In the genomic region with DNA sequence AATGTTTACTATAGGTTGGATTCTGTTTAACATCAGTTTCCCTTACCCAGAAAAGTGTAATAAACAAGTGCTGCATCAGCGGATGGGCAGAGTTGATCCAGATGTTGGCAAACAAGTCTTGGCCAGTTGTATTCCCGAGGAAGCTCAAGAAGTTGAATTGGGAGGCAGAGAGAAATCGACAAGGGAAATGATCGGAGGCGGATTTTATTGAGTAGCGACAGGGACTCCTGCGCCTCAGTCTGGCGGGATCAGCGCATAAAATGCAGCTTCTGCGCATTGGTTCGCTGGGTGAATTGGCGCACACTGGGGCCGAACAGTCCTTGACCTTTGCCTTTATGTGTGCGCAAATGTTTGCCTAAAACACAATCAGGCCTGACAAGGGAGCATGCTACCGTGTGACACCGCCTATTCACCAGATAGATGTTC, we compare ENCODE assay signal across 13 mouse cellular contexts. TPM values are rescaled to one million over a fixed set of nuclear protein-coding genes. Genes with fewer than 3 reads are reported as not detected.
A peak's percentile ranks its signal among the peaks of the same experiment; 100 is the strongest.
DNase-seq lines count a peak whose midpoint lies in the region; ATAC-seq and TF ChIP-seq lines count a peak whose summit lies in the region.
"Had no signal": no experiment of that assay in that cellular context is flagged by ENCODE, and none has a peak within 500 bp of the region (broad histone marks: within the 10 kb centered on the region; RNA-seq: fewer than 3 reads in every experiment).

No protein-coding gene starts in this region.

- intact Hi-C loops in heart, postnatal 25 days (cut with DNase I), result no loop called here

- TF ChIP-seq EP300 in liver, postnatal 0 days (IDR thresholded peaks at IDR 0.05; ENCODE audit: low read depth), result no peak

- H3K9me3 ChIP-seq in forebrain, embryonic 16.5 days (ENCODE audit: control insufficient read depth, low read length), result no peaks in the 10 kb centered on the region
- no peaks in the 10 kb centered on the region for H3K9me3 ChIP-seq in midbrain, embryonic 14.5 days (ENCODE audit: control insufficient read depth, low read length)
- H3K9me3 ChIP-seq in liver, postnatal 0 days (ENCODE audit: low read length), result no peaks in the 10 kb centered on the region
- H3K9me3 ChIP-seq: embryonic facial prominence, embryonic 15.5 days; intestine, embryonic 15.5 days had no signal

- under 1% methylated on average over 16 of the region's 16 CpGs for WGBS in forebrain, embryonic 16.5 days
- under 1% methylated on average over 16 of the region's 16 CpGs for WGBS in midbrain, embryonic 14.5 days
- WGBS in liver, postnatal 0 days (ENCODE audit: insufficient replicate concordance), result 2% methylated on average over 16 of the region's 16 CpGs

- H3K27ac ChIP-seq in forebrain, embryonic 16.5 days (ENCODE audit: low read length), result peak overlapping the region; percentile 29
- peak overlapping the region; percentile 50 for H3K27ac ChIP-seq in midbrain, embryonic 14.5 days (replicated peaks; ENCODE audit: low read depth, low read length)
- no peak overlapping the region for H3K27ac ChIP-seq in liver, postnatal 0 days (ENCODE audit: low read depth)
- H3K27ac ChIP-seq: embryonic facial prominence, embryonic 15.5 days; intestine, embryonic 15.5 days had no signal

- H3K36me3 ChIP-seq in forebrain, embryonic 16.5 days (ENCODE audit: control insufficient read depth, insufficient read depth), result no peaks in the 10 kb centered on the region
- no peaks in the 10 kb centered on the region for H3K36me3 ChIP-seq in midbrain, embryonic 14.5 days (ENCODE audit: control insufficient read depth, insufficient read depth, low read length)
- H3K36me3 ChIP-seq in liver, postnatal 0 days (replicated peaks; ENCODE audit: insufficient read depth, low read length), result no peaks in the 10 kb centered on the region
- H3K36me3 ChIP-seq: embryonic facial prominence, embryonic 15.5 days; intestine, embryonic 15.5 days had no signal

- peak overlapping the region; percentile 28 for H3K4me3 ChIP-seq in forebrain, embryonic 16.5 days (replicated peaks; ENCODE audit: low read length)
- peak overlapping the region; percentile 18 for H3K4me3 ChIP-seq in midbrain, embryonic 14.5 days (replicated peaks; ENCODE audit: low read depth, low read length)
- H3K4me3 ChIP-seq in liver, postnatal 0 days (ENCODE audit: low read depth, low read length), result no peak overlapping the region
- H3K4me3 ChIP-seq: embryonic facial prominence, embryonic 15.5 days; intestine, embryonic 15.5 days had no signal

- H3K27me3 ChIP-seq in forebrain, embryonic 16.5 days (replicated peaks; ENCODE audit: control insufficient read depth, insufficient read depth, low read length), result peaks cover 73% of the 10 kb centered on the region
- H3K27me3 ChIP-seq in midbrain, embryonic 14.5 days (ENCODE audit: control insufficient read depth, insufficient read depth, low read length), result peaks cover 85% of the 10 kb centered on the region
- H3K27me3 ChIP-seq in liver, postnatal 0 days (ENCODE audit: insufficient read depth, low read length), result peaks cover 82% of the 10 kb centered on the region

- no peak for TF ChIP-seq CTCF in liver, postnatal 0 days (IDR thresholded peaks at IDR 0.05; ENCODE audit: low read depth)

- H3K9ac ChIP-seq in forebrain, embryonic 16.5 days (replicated peaks; ENCODE audit: low read depth, low read length), result 0 out of 2 replicates have a peak overlapping the region, but pooled peaks have one; percentile 14
- peak overlapping the region; percentile 36; the same call in 1 of the 2 replicates for H3K9ac ChIP-seq in midbrain, embryonic 14.5 days (replicated peaks; ENCODE audit: low read length)
- no peak overlapping the region for H3K9ac ChIP-seq in liver, postnatal 0 days (replicated peaks)
- H3K9ac ChIP-seq: embryonic facial prominence, embryonic 15.5 days; intestine, embryonic 15.5 days had no signal

- peak overlapping the region; percentile 35 for H3K4me2 ChIP-seq in forebrain, embryonic 16.5 days (ENCODE audit: low read length)
- peak overlapping the region; percentile 44 for H3K4me2 ChIP-seq in midbrain, embryonic 14.5 days (ENCODE audit: low read length)
- H3K4me2 ChIP-seq in liver, postnatal 0 days (ENCODE audit: low read depth, low read length), result no peak overlapping the region
- H3K4me2 ChIP-seq: embryonic facial prominence, embryonic 15.5 days; intestine, embryonic 15.5 days had no signal

- H3K4me1 ChIP-seq in forebrain, embryonic 16.5 days (replicated peaks; ENCODE audit: control insufficient read depth, insufficient read depth, low read length), result no peaks in the 10 kb centered on the region
- H3K4me1 ChIP-seq in midbrain, embryonic 14.5 days (ENCODE audit: control insufficient read depth, insufficient read depth, low read length), result no peaks in the 10 kb centered on the region
- no peaks in the 10 kb centered on the region for H3K4me1 ChIP-seq in liver, postnatal 0 days (ENCODE audit: insufficient read depth)
- H3K4me1 ChIP-seq: embryonic facial prominence, embryonic 15.5 days; intestine, embryonic 15.5 days had no signal

- peak; percentile 41 for DNase-seq in ES-CJ7 (ENCODE audit: low read depth, low spot score)
- peak; percentile 73 to 76 for DNase-seq in cerebellum, postnatal 10 days
- DNase-seq in midbrain, embryonic 14.5 days, result peak; percentile 56
- DNase-seq in kidney, postnatal 4 days, result no peak
- no peak for DNase-seq in heart, postnatal 25 days (ENCODE audit: low spot score)
- DNase-seq in liver, postnatal 0 days, result no peak
- no peak for DNase-seq in right cerebral cortex, postnatal 36 days (ENCODE audit: low spot score in 2 of 2)
- DNase-seq: gastrocnemius, postnatal 36 days had no signal

- ATAC-seq in forebrain, embryonic 16.5 days, result peak; percentile 18; the same call in 1 of the 2 replicates
- ATAC-seq in midbrain, embryonic 14.5 days (ENCODE audit: low FRiP score, low TSS enrichment), result no peak
- ATAC-seq in liver, postnatal 0 days, result no peak
- ATAC-seq: intestine, embryonic 15.5 days had no signal

RNA-seq across cellular contexts. Expression of gene Zic1, which starts 40.2 kb away (rescaled TPM):
- polyA plus RNA-seq in forebrain, embryonic 16.5 days (2015; fragmentation: Nextera tagmentation; extraction: Ambion mirVana), result 4.5 and 8.0 TPM in 2 replicates
- 17.8 and 18.5 TPM in 2 replicates for polyA plus RNA-seq in midbrain, embryonic 14.5 days (2014; fragmentation: Nextera tagmentation; extraction: Ambion mirVana)
- total RNA-seq in heart, postnatal 25 days (2021), result not detected
- not detected in 2 replicates for polyA plus RNA-seq in liver, postnatal 0 days (2015; fragmentation: Nextera tagmentation; extraction: Ambion mirVana)
- polyA plus RNA-seq: intestine, embryonic 15.5 days; lung, embryonic 16.5 days; stomach, embryonic 14.5 days had no signal

RNA-seq across cellular contexts. Expression of gene Zic4, which starts 43.6 kb away (rescaled TPM):
- 28.3 and 47.6 TPM in 2 replicates for polyA plus RNA-seq in forebrain, embryonic 16.5 days (2015; fragmentation: Nextera tagmentation; extraction: Ambion mirVana)
- 32.4 and 49.1 TPM in 2 replicates for polyA plus RNA-seq in midbrain, embryonic 14.5 days (2014; fragmentation: Nextera tagmentation; extraction: Ambion mirVana)
- not detected for total RNA-seq in heart, postnatal 25 days (2021)
- polyA plus RNA-seq in liver, postnatal 0 days (2015; fragmentation: Nextera tagmentation; extraction: Ambion mirVana), result not detected in 2 replicates
- polyA plus RNA-seq: intestine, embryonic 15.5 days; lung, embryonic 16.5 days; stomach, embryonic 14.5 days had no signal

Comparison
In these comparisons a context has a peak if more than half of its experiments do, and no peak if none do; other contexts are left out.
1. DNase-seq: peak in ES-CJ7 (single experiment), cerebellum, postnatal 10 days (2 of 2) and midbrain, embryonic 14.5 days (single experiment); none in kidney, postnatal 4 days (0 of 2), heart, postnatal 25 days (single experiment), liver, postnatal 0 days (single experiment) and right cerebral cortex, postnatal 36 days (0 of 2).
2. RNA of gene Zic4, which starts 43.6 kb away (polyA plus RNA-seq): 32.4 to 49.1 TPM in midbrain, embryonic 14.5 days and 28.3 to 47.6 TPM in forebrain, embryonic 16.5 days; not detected in liver, postnatal 0 days; every median in the first group is over 10 times any median in the second.